Mouse (Mus musculus): ENCODE data around the gene Psmd8. TPM values are rescaled to one million over a fixed set of nuclear protein-coding genes. Genes with fewer than 3 reads are reported as not detected.
"Not testable (repeated sequence)": the region's sequence is repeated elsewhere in the genome, so short reads cannot be mapped to it uniquely, and the experiment has no call there.

The Psmd8 gene
- polyA plus RNA-seq (2012; ENCODE audit: insufficient read depth, insufficient read length, missing spikeins), result 207 and 217 TPM in 2 replicates

DNA sequence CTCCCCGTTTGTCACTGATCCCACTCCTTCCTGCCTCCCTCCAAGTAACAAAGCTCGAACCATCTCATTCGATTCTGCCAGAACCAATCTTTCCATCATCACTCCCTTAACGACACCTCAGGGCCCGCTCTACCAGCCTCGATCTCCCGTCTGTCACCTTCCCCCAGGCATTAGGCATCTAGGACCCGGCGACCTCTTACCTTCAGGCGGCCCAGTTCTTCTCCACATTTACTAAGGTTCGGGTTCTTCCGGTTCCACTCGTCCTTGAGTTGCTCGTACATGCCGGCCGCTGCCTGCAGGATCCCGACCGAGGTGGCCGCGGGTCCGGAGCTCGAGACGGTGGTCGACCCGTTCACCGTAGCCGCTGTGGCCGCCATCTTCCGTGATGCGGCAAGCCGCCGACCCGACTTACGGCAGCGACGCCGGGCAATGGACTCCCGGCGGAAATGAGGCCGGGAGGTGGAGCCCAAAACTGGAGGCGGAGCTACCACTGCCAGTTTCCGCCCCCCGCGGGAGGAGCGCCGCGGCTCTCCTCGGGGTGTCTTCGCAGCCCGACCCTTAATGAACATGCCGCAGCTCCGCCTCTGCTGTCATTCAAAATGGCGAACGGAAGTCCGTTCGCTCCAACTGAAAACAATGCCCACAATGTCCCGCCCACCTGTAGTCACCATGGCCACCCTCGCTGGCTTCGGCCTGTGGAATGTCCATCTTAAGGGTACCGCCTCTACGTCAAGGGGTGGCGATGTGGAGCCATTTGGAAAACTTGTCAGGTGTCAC lies at the start of gene Psmd8:
Gene Psmd8 (minus strand): TSS at position 625 of the 777 bp plus-strand sequence.
- peak within 1 kb of the TSS; percentile 76 for H3K4me3 ChIP-seq (ENCODE audit: insufficient read depth, low read length)
- TF ChIP-seq POLR2A (IDR thresholded peaks at IDR 0.05; ENCODE audit: borderline replicate concordance, low read depth, low read length) (0 out of 2 replicates have a peak, but pooled peaks have one; percentile 6), CTCF (IDR thresholded peaks at IDR 0.05; ENCODE audit: low read depth, low read length) (no peak)
- H3K4me1 ChIP-seq (ENCODE audit: control insufficient read depth, insufficient read depth, low read length), result peaks cover 7% of the 10 kb centered on the region
- H3K27ac ChIP-seq (ENCODE audit: insufficient read depth, low read depth, low read length), result peak within 1 kb of the TSS; percentile 89

DNA sequence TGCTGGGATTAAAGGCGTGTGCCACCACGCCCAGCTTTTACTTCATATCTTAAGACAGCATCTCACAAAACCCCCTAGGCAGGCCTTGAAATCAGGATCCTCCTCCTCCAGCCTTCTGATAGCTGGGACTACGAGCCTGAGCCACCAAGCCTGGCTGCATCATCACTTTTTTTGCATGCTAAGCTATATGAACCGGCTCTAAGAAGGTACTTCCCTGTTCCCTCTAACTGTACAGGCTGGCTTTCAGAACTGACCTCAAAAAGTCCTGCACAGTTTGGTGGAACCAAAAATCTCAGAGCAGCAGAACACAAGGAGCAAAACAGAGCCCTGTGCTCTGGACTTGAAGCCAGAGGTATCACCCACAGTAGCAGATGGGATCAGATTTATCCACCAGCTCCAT lies 47.7 kb upstream of the Psmd8 start:
- H3K27ac ChIP-seq (ENCODE audit: insufficient read depth, low read depth, low read length), result peak overlapping the region; percentile 77

DNA sequence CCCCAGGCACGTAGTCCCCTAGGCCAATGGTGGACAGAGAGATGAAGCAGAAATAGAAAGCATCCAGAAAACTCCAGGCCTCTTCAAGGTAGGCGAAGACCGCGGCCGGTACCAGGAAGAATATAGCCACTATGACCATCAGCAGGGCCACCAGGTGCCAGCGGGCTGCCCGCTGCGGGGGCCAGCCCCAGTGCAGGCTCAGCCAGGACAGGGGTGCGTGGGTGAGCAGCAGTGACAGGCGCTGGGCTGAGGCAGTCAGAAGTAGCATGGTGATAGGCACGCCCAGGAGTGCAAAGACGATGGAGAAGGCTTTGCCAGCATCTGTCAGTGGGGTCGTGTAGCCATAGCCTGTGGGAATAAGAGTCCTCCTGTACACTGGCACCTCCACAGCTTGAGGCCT lies 45.0 kb upstream of the Psmd8 start:
- Histone ChIP-seq H3K4me3 (ENCODE audit: insufficient read depth, low read length) (no peak overlapping the region), H3K4me1 (ENCODE audit: control insufficient read depth, insufficient read depth, low read length) (peaks cover 25% of the 10 kb centered on the region), H3K27ac (ENCODE audit: insufficient read depth, low read depth, low read length) (no peak overlapping the region)
- TF ChIP-seq POLR2A (IDR thresholded peaks at IDR 0.05; ENCODE audit: borderline replicate concordance, low read depth, low read length) (no peak), CTCF (IDR thresholded peaks at IDR 0.05; ENCODE audit: low read depth, low read length) (no peak)

More for the DNA sequence above, 47.7 kb upstream of the Psmd8 start:
- no peak for TF ChIP-seq CTCF (IDR thresholded peaks at IDR 0.05; ENCODE audit: low read depth, low read length)
- no peak for TF ChIP-seq POLR2A (IDR thresholded peaks at IDR 0.05; ENCODE audit: borderline replicate concordance, low read depth, low read length)
- Histone ChIP-seq H3K4me3 (ENCODE audit: insufficient read depth, low read length) (no peak overlapping the region), H3K4me1 (ENCODE audit: control insufficient read depth, insufficient read depth, low read length) (peaks cover 35% of the 10 kb centered on the region)

DNA sequence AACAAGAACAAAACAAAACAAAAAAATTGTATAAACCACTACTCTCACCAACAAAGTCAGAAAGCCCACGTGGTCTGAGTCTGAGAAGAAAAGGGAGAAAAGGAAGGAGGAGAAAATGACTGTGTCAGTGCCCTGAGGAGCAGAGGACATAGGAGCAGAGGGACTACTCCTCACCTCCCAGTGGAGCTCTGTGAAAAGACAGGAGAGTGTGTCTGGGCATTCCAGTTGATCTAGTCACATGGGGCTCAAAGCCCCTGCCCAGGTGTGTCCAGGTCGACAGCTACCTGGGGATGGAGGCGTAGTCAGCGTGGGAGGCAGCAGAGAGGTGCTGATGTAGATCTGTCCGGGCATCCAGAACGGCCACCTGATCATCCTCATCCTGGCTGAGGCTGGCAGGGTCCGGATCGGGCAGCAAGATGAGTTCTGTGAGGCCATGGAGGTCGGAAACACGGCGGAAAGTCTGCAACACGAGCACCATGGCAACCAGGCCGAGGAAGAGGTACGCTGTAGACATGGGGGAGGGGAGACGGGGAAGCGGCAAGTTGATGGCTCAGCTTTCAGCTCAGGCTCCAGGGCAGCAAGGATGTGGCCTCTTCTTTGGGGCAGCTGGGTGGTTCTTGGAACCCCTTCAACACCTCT lies 44.4 kb upstream of the Psmd8 start:
- H3K27ac ChIP-seq (ENCODE audit: insufficient read depth, low read depth, low read length), result no peak overlapping the region
- no peak overlapping the region for H3K4me3 ChIP-seq (ENCODE audit: insufficient read depth, low read length)
- peaks cover 22% of the 10 kb centered on the region for H3K4me1 ChIP-seq (ENCODE audit: control insufficient read depth, insufficient read depth, low read length)
- no peak for TF ChIP-seq POLR2A (IDR thresholded peaks at IDR 0.05; ENCODE audit: borderline replicate concordance, low read depth, low read length)
- TF ChIP-seq CTCF (IDR thresholded peaks at IDR 0.05; ENCODE audit: low read depth, low read length), result no peak

DNA sequence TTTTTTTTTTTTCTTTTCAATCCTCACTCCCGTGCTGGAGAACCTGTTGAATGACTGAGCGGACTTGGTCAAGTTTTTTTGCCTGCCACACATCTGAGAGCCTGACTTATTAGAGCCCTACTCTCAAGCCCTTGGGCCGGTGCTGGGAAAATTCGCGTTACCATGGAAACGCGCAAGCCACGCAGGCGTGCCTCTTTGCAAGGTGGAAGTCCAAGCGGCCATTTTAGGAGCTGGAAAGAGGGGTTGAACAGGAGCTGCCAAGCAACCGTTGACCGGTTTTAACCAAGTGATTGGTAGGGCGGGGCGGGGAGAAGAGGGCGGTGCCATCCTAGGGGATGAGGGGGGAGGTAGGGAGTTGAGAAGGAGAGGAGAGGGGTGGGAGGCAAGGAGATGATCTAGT lies 34.3 kb upstream of the Psmd8 start:
- Histone ChIP-seq H3K27ac (ENCODE audit: insufficient read depth, low read depth, low read length) (no peak overlapping the region), H3K4me1 (ENCODE audit: control insufficient read depth, insufficient read depth, low read length) (peaks cover 4% of the 10 kb centered on the region; the same call in 1 of the 2 replicates), H3K4me3 (ENCODE audit: insufficient read depth, low read length) (no peak overlapping the region)
- no peak for TF ChIP-seq CTCF (IDR thresholded peaks at IDR 0.05; ENCODE audit: low read depth, low read length)
- TF ChIP-seq POLR2A (IDR thresholded peaks at IDR 0.05; ENCODE audit: borderline replicate concordance, low read depth, low read length), result no peak

DNA sequence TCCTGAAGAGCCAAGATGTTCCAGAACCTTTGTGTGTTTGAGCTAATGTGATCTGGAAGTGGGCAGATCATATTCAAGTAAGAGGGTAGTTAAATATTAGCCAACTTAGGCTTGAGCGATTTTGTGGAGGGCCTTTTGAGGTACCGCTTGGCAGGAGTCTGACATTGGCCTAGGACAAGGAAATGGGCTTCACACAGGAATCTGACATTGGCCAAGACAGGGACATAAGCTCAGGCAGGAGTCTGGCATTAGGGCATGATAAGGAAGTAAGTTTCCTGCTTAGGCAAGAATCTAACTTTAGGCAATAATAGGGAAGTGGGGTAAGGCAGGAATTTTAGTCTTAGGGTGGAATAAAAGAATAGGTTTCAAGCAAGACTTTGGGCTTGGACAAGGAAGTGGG lies 33.7 kb upstream of the Psmd8 start:
- Histone ChIP-seq H3K27ac (ENCODE audit: insufficient read depth, low read depth, low read length) (no peak overlapping the region), H3K4me3 (ENCODE audit: insufficient read depth, low read length) (no peak overlapping the region), H3K4me1 (ENCODE audit: control insufficient read depth, insufficient read depth, low read length) (peaks cover 6% of the 10 kb centered on the region; the same call in 1 of the 2 replicates)
- TF ChIP-seq POLR2A (IDR thresholded peaks at IDR 0.05; ENCODE audit: borderline replicate concordance, low read depth, low read length), result no peak
- no peak for TF ChIP-seq CTCF (IDR thresholded peaks at IDR 0.05; ENCODE audit: low read depth, low read length)

DNA sequence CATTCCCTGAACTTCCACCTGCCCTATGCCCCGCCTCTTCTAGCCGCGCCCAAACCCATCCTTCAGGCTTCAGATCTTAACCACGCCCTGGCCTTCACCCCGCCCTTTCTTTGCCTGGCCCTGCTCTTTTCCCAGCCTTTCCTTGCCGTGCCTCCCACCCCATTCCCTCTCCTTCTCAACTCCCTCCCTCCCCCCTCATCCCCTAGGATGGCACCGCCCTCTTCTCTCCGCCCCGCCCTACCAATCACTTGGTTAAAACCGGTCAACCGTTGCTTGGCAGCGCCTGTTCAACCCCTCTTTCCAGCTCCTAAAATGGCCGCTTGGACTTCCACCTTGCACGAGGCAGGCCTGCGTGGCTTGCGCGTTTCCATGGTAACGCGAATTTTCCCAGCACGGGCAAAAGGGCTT lies 33.2 kb upstream of the Psmd8 start, which contains the start of gene Catsperg1:
Gene Catsperg1 (minus strand): TSS at position 361 of the 408 bp plus-strand sequence.
- H3K27ac ChIP-seq (ENCODE audit: insufficient read depth, low read depth, low read length), result no peak within 1 kb of the TSS
- peaks cover 6% of the 10 kb centered on the region; the same call in 1 of the 2 replicates for H3K4me1 ChIP-seq (ENCODE audit: control insufficient read depth, insufficient read depth, low read length)
- no peak within 1 kb of the TSS for H3K4me3 ChIP-seq (ENCODE audit: insufficient read depth, low read length)
- TF ChIP-seq POLR2A (IDR thresholded peaks at IDR 0.05; ENCODE audit: borderline replicate concordance, low read depth, low read length) (no peak), CTCF (IDR thresholded peaks at IDR 0.05; ENCODE audit: low read depth, low read length) (no peak)

DNA sequence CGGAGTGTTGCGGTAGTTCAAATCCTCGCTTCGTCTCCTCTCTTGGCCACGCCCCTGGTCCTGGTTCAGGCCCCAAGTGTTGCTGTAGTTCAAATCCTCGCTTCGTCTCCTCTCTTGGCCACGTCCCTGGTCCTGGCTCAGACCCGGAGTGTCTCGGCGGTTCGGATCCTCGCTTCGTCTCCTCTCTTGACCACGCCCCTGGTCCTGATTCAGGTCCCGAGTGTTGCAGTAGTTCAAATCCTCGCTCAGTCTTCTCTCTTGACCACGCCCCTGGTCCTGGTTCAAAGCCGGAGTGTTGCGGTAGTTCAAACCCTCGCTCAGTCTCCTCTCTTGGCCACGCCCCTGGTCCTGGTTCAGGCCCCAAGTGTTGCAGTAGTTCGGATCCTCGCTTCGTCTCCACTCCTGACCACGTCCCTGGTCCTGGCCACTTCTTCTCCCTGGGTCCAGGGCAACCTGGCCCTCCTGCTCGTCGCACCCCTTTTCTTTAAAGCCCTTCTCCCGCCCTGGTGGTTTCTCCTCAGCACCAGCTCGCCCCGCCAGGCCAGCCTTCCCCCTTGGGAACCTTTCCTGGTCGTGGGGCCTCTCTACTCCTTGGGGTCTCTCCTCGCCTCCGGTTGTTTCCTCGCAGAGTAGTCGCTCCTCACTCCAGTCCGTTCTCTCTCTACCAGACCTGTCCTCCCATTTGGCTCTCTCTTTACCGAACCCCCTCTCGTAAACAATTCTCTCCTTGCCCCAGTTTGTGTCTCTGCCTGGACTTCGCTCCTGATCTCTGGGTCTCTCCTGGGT lies 32.5 kb upstream of the Psmd8 start:
- not testable (repeated sequence) for H3K27ac ChIP-seq (ENCODE audit: insufficient read depth, low read depth, low read length); H3K4me1 ChIP-seq (ENCODE audit: control insufficient read depth, insufficient read depth, low read length); H3K4me3 ChIP-seq (ENCODE audit: insufficient read depth, low read length)

DNA sequence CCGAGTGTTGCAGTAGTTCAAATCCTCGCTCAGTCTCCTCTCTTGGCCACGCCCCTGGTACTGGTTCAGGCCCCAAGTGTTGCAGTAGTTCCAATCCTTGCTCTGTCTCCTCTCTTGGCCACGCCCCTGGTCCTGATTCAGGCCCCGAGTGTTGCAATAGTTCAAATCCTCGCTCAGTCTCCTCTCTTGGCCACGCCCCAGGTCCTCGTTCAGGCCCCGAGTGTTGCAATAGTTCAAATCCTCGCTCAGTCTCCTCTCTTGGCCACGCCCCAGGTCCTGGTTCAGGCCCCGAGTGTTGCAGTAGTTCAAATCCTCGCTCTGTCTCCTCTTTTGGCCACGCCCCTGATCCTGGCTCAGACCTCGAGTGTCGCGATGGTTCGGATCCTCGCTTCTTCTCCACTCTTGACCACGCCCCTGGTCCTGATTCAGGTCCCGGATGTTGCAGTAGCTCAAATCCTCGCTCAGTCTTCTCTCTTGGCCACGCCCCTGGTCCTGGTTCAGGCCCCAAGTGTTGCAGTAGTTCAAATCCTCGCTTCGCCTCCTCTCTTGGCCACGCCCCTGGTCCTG lies 31.8 kb upstream of the Psmd8 start:
- H3K27ac ChIP-seq (ENCODE audit: insufficient read depth, low read depth, low read length), result peak overlapping the region; percentile 73
- peak overlapping the region; percentile 48 for H3K4me3 ChIP-seq (ENCODE audit: insufficient read depth, low read length)
- TF ChIP-seq CTCF (IDR thresholded peaks at IDR 0.05; ENCODE audit: low read depth, low read length) (no peak), POLR2A (IDR thresholded peaks at IDR 0.05; ENCODE audit: borderline replicate concordance, low read depth, low read length) (no peak)
- H3K4me1 ChIP-seq (ENCODE audit: control insufficient read depth, insufficient read depth, low read length), result peaks cover 6% of the 10 kb centered on the region; the same call in 1 of the 2 replicates
